Mouse (Mus musculus): ENCODE results near the gene Gxylt1.

GRCm38 (mm10) chr15:93283349-93283748 lies 8.4 kb upstream of the Gxylt1 start:
- TF ChIP-seq POLR2A (IDR thresholded peaks at IDR 0.05; ENCODE audit: borderline replicate concordance, extremely low read depth, insufficient read depth, insufficient read length, poor library complexity, severe bottlenecking): no peak
- peak; percentile 39; the same call in 1 of the 2 replicates for TF ChIP-seq CTCF (IDR thresholded peaks at IDR 0.05; ENCODE audit: borderline replicate concordance, extremely low read depth, insufficient read depth, insufficient read length)

All from brain, embryonic 14.5 days (tissue).